Mouse (Mus musculus) heart, embryonic 16.5 days (tissue): ENCODE results near the gene Chrm4. TPM values are rescaled to one million over a fixed set of nuclear protein-coding genes. Genes with fewer than 3 reads are reported as not detected.

Experiments
- ATAC-seq: fragments of 200-750 bp; cut with Nextera tagmentation; replicated peaks from 2 replicates; pipeline ENCODE4 v1.8.0; 2017; ENCODE audit warnings: moderate number of reproducible peaks; ENCODE audit not compliant: insufficient read depth, low FRiP score; ENCODE audit errors: extremely low read depth
- H3K27ac ChIP-seq: fragments of 300-500 bp; sonication (generic); 2 replicates; pipeline ENCODE4 v1.5.1; 2014; ENCODE audit warnings: mild to moderate bottlenecking, low read length, control low read depth, moderate library complexity
- H3K27me3 ChIP-seq: fragments of 300-500 bp; sonication (generic); 2 replicates; pipeline ENCODE4 v1.6.1; 2014; ENCODE audit warnings: low read length, mixed read lengths; ENCODE audit not compliant: control insufficient read depth, insufficient read depth
- H3K36me3 ChIP-seq: fragments of 300-500 bp; sonication (generic); 2 replicates; pipeline ENCODE4 v1.6.1; 2014; ENCODE audit not compliant: control insufficient read depth, insufficient read depth
- H3K4me1 ChIP-seq: fragments of 300-500 bp; sonication (generic); 2 replicates; pipeline ENCODE4 v1.6.1; 2014; ENCODE audit warnings: low read length, mixed read lengths; ENCODE audit not compliant: control insufficient read depth, insufficient read depth
- H3K4me2 ChIP-seq: fragments of 300-500 bp; sonication (generic); 2 replicates; pipeline ENCODE4 v1.6.1; 2014; ENCODE audit warnings: low read depth, mild to moderate bottlenecking, control low read depth, low read length
- H3K4me3 ChIP-seq: fragments of 300-500 bp; sonication (generic); 2 replicates; pipeline ENCODE4 v1.5.1; 2014; ENCODE audit warnings: mild to moderate bottlenecking, control low read depth, low read length
- H3K9ac ChIP-seq: fragments of 300-500 bp; sonication (generic); 2 replicates; pipeline ENCODE4 v1.6.1; 2014; ENCODE audit warnings: low read length, control low read depth
- H3K9me3 ChIP-seq: fragments of 300-500 bp; sonication (generic); replicated peaks from 2 replicates; pipeline ENCODE4 v1.6.1; 2016; ENCODE audit warnings: low read length; ENCODE audit not compliant: control insufficient read depth
- WGBS: fragments of 180-500 bp; shearing (Covaris S2); extraction: QIAGEN DNeasy Blood & Tissue Kit; methylation state at CpG from one replicate; pipeline ENCODE4 v1.1.7; 2014; 5-methylcytosine and 5-hydroxymethylcytosine counted together
- polyA plus RNA-seq: library from polyadenylated mRNA; unstranded; fragments of >200 nt; fragmentation: Nextera tagmentation; extraction: Ambion mirVana; gene quantifications from 2 replicates; pipeline ENCODE4 v1.2.1, GENCODE M21; 2015

The Chrm4 gene
- polyA plus RNA-seq, 1 experiment from 2014 or later = not detected

DNA sequence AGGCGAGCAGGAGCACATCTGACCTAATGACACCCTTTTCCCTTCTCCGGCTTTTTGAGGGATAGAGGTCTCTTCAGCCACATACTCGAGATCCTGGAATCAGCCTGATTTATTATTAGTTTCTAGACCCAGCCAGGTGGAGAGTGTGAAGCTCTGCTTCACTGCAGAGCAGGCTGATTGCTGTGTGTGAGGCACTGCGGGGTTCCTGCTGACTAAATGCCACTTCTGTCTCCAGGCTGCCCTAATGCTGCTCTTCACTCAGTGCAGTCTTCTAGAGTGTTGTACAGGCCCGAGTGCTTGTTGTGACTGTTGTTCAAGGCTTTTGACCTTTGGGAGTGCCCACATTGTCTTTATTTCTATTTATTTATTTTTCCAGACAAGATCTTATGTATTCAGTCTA lies 24.7 kb upstream of the Chrm4 start:
- no peak overlapping the region for H3K9ac ChIP-seq
- H3K4me3 ChIP-seq = no peak overlapping the region
- no peaks in the 10 kb centered on the region for H3K27me3 ChIP-seq
- no peak overlapping the region for H3K27ac ChIP-seq
- no peak overlapping the region for H3K4me2 ChIP-seq
- H3K4me1 ChIP-seq = no peaks in the 10 kb centered on the region
- peaks cover 7% of the 10 kb centered on the region for H3K36me3 ChIP-seq
- no peak for ATAC-seq
- H3K9me3 ChIP-seq = no peaks in the 10 kb centered on the region
- 67% methylated on average over 5 of the region's 5 CpGs for WGBS

DNA sequence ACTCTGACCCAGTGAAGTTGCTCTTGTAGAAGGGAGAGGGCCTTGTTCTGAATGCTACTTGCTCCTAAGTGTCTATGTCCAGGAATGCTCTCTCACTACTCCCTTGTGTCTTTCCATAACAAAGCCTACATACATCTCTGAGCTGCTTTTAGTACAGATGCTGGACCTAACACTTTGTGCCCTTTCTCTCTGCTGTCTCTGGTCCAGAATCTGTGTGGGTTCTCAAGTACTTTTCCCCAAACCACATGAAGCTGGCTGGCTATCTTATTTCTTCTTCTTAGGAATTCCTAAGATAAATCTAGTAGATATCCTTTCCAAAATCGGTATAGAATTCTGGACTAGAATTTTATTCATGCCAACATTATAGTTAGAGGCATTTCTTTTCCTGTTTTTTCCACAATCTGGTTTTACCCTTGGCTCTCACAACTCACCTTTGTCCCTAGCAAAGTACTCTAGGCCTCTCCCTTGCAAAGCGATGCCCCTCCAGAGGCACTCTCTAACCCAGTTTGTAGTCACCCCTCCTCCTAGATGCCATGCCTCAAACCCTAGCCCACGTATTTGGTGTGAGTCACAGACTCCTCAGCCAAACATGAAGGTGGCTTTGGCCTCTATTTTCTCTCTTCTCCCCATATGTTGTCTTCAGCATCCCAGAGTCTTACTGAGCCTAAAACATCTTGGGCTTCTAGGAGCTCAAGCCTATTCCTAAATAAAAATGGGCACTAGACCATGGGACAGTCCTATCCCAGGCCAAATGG lies 23.7 kb upstream of the Chrm4 start:
- H3K4me1 ChIP-seq = no peaks in the 10 kb centered on the region
- ATAC-seq = no peak
- H3K27ac ChIP-seq = no peak overlapping the region
- H3K27me3 ChIP-seq = no peaks in the 10 kb centered on the region
- H3K9me3 ChIP-seq = no peaks in the 10 kb centered on the region
- no peak overlapping the region for H3K4me3 ChIP-seq
- WGBS = 73% methylated on average over 3 of the region's 3 CpGs
- H3K36me3 ChIP-seq = peaks cover 7% of the 10 kb centered on the region
- H3K4me2 ChIP-seq = no peak overlapping the region
- no peak overlapping the region for H3K9ac ChIP-seq

- H3K4me2 ChIP-seq = no peak overlapping the region
- no peak overlapping the region for H3K27ac ChIP-seq
- H3K36me3 ChIP-seq = peaks cover 8% of the 10 kb centered on the region
- H3K27me3 ChIP-seq = no peaks in the 10 kb centered on the region
- 64% methylated on average over 5 of the region's 5 CpGs for WGBS
- no peak overlapping the region for H3K9ac ChIP-seq
- ATAC-seq = no peak
- no peaks in the 10 kb centered on the region for H3K4me1 ChIP-seq
- H3K9me3 ChIP-seq = no peaks in the 10 kb centered on the region
- no peak overlapping the region for H3K4me3 ChIP-seq
Observed at GRCm38 (mm10) chr2:91904618-91905307, 22.3 kb upstream of the Chrm4 start.

DNA sequence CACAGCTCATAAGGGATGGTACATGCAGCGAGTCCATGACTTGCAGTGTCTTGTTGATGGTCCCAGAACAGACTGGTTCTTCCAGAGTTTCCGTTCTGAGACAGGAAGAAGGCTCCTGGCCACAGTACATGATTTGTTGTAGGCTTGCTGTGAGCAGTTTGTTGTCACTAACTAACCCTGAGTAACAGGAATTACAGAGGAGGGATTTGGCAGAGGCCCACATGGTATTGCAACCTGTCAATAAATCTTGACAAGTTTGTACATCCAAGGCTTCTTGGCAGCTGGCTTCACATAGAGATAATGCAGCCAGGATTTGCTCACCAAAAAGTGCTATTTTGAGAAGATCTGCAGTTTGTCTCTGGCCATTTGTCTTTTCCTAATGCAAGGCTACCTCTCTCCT lies 20.9 kb upstream of the Chrm4 start:
- Histone ChIP-seq H3K27me3 (no peaks in the 10 kb centered on the region), H3K36me3 (peaks cover 9% of the 10 kb centered on the region; the same call in 1 of the 2 replicates), H3K9ac (no peak overlapping the region), H3K4me1 (no peaks in the 10 kb centered on the region), H3K27ac (no peak overlapping the region), H3K9me3 (no peaks in the 10 kb centered on the region), H3K4me2 (no peak overlapping the region), H3K4me3 (no peak overlapping the region)
- 92% methylated on average over 2 of the region's 2 CpGs for WGBS
- ATAC-seq = no peak

DNA sequence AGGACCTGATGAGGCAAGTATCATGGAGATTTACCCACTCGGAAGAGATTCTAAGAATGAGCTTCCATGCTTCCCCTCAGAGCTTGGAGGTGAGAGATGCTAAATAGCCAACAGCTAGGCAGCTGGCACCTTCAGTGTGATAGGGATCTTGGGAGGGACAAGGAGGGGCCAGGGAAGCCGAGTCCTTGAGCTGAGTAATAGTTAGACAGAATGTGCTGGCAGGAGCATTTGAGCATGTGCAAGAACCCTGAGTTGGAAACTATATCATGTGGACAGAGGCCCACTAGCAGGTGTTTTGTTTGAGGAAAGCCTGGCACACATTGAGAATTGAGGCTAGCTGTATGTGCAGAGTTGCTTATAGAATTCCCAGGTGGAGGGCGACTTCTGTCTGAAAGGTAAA lies 14.4 kb upstream of the Chrm4 start:
- Histone ChIP-seq H3K27ac (no peak overlapping the region), H3K9ac (no peak overlapping the region), H3K4me1 (no peaks in the 10 kb centered on the region), H3K27me3 (no peaks in the 10 kb centered on the region), H3K9me3 (no peaks in the 10 kb centered on the region), H3K4me3 (no peak overlapping the region), H3K4me2 (no peak overlapping the region), H3K36me3 (peaks cover 25% of the 10 kb centered on the region)
- WGBS = 59% methylated on average over 3 of the region's 3 CpGs
- no peak for ATAC-seq

GRCm38 (mm10) chr2:91913328-91914110 lies 13.5 kb upstream of the Chrm4 start:
- H3K4me1 ChIP-seq = no peaks in the 10 kb centered on the region
- H3K9ac ChIP-seq = no peak overlapping the region
- no peak overlapping the region for H3K4me2 ChIP-seq
- no peak for ATAC-seq
- H3K36me3 ChIP-seq = peaks cover 30% of the 10 kb centered on the region
- no peak overlapping the region for H3K4me3 ChIP-seq
- H3K27me3 ChIP-seq = no peaks in the 10 kb centered on the region
- no peak overlapping the region for H3K27ac ChIP-seq
- WGBS = 70% methylated on average over 7 of the region's 7 CpGs
- H3K9me3 ChIP-seq = no peaks in the 10 kb centered on the region

- H3K27ac ChIP-seq = no peak overlapping the region
- no peak for ATAC-seq
- peaks cover 29% of the 10 kb centered on the region for H3K36me3 ChIP-seq
- no peak overlapping the region for H3K4me2 ChIP-seq
- H3K4me3 ChIP-seq = no peak overlapping the region
- H3K9ac ChIP-seq = no peak overlapping the region
- peaks cover 2% of the 10 kb centered on the region for H3K4me1 ChIP-seq
- peaks cover 10% of the 10 kb centered on the region for H3K27me3 ChIP-seq
- 74% methylated on average over 7 of the region's 7 CpGs for WGBS
- H3K9me3 ChIP-seq = no peaks in the 10 kb centered on the region
Observed at GRCm38 (mm10) chr2:91916346-91916977, 10.6 kb upstream of the Chrm4 start.

GRCm38 (mm10) chr2:91917096-91917495 lies 10.0 kb upstream of the Chrm4 start:
- Histone ChIP-seq H3K27me3 (peaks cover 17% of the 10 kb centered on the region), H3K4me1 (peaks cover 8% of the 10 kb centered on the region), H3K36me3 (peaks cover 25% of the 10 kb centered on the region), H3K4me3 (no peak overlapping the region), H3K9me3 (no peaks in the 10 kb centered on the region), H3K9ac (no peak overlapping the region), H3K27ac (no peak overlapping the region), H3K4me2 (no peak overlapping the region)
- ATAC-seq = no peak
- WGBS = 89% methylated on average over 7 of the region's 7 CpGs
